In the genomic region with DNA sequence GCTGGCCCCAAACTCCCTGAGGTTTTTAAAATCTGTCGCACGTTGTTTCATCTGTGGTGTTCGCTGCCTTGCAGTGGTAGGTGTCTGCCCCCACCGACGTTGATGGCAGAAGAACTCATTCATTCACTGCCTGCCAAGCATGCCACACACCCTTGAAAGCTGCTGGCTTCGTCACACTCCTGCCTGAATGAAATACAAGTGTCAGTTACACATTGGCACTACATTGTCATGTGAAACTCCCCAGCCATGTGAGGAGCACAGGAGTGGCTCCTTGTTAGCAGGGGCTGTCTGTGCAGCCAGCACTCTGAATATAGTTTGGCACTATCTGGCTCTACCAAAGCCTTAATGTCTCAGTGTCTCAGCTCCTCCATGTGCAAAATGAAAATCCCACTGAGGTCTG, we compare ENCODE assay signal across 22 mouse cellular contexts.
DNase-seq lines count a peak whose midpoint lies in the region; ATAC-seq and TF ChIP-seq lines count a peak whose summit lies in the region.
"Had no signal": no experiment of that assay in that cellular context is flagged by ENCODE, and none has a peak within 500 bp of the region (broad histone marks: within the 10 kb centered on the region; RNA-seq: fewer than 3 reads in every experiment).

No protein-coding gene starts in this region.

- H3K9ac ChIP-seq in forebrain, embryonic 15.5 days (replicated peaks) = no peak overlapping the region
- H3K9ac ChIP-seq in forebrain, postnatal 0 days = no peak overlapping the region
- H3K9ac ChIP-seq: heart, embryonic 15.5 days; intestine, embryonic 15.5 days; kidney, embryonic 15.5 days had no signal

- H3K27ac ChIP-seq in forebrain, embryonic 15.5 days (replicated peaks) = no peak overlapping the region
- no peak overlapping the region for H3K27ac ChIP-seq in forebrain, embryonic 10.5 days
- H3K27ac ChIP-seq in forebrain, postnatal 0 days (ENCODE audit: low read depth, low read length) = no peak overlapping the region
- H3K27ac ChIP-seq: embryonic facial prominence, embryonic 10.5 days; heart, embryonic 15.5 days; intestine, embryonic 15.5 days; kidney, embryonic 15.5 days had no signal

- WGBS in forebrain, embryonic 15.5 days = 37% methylated on average over 6 of the region's 6 CpGs
- 82% methylated on average over 6 of the region's 6 CpGs for WGBS in forebrain, embryonic 10.5 days
- 27% methylated on average over 6 of the region's 6 CpGs for WGBS in forebrain, postnatal 0 days

- no peaks in the 10 kb centered on the region for H3K27me3 ChIP-seq in forebrain, embryonic 15.5 days
- H3K27me3 ChIP-seq in forebrain, embryonic 10.5 days (ENCODE audit: poor library complexity, severe bottlenecking) = no peaks in the 10 kb centered on the region
- H3K27me3 ChIP-seq in forebrain, postnatal 0 days (ENCODE audit: insufficient read depth, low read length) = no peaks in the 10 kb centered on the region
- H3K27me3 ChIP-seq: heart, embryonic 15.5 days; intestine, embryonic 15.5 days; kidney, embryonic 15.5 days had no signal

- TF ChIP-seq POLR2A in brain, embryonic 14.5 days (IDR thresholded peaks at IDR 0.05; ENCODE audit: borderline replicate concordance, extremely low read depth, insufficient read depth, insufficient read length, poor library complexity, severe bottlenecking) = no peak

- H3K36me3 ChIP-seq in forebrain, embryonic 15.5 days = no peaks in the 10 kb centered on the region
- H3K36me3 ChIP-seq in forebrain, embryonic 10.5 days (replicated peaks) = no peaks in the 10 kb centered on the region
- no peaks in the 10 kb centered on the region for H3K36me3 ChIP-seq in forebrain, postnatal 0 days (ENCODE audit: insufficient read depth)
- H3K36me3 ChIP-seq: embryonic facial prominence, embryonic 10.5 days; G1E; heart, embryonic 15.5 days; intestine, embryonic 15.5 days; kidney, embryonic 15.5 days had no signal

- no peak overlapping the region for H3K4me3 ChIP-seq in forebrain, embryonic 15.5 days
- no peak overlapping the region for H3K4me3 ChIP-seq in forebrain, embryonic 10.5 days
- H3K4me3 ChIP-seq in forebrain, postnatal 0 days (ENCODE audit: low read depth, low read length) = no peak overlapping the region
- H3K4me3 ChIP-seq: embryonic facial prominence, embryonic 10.5 days; erythroblast, embryonic 14.5 days; heart, embryonic 15.5 days; intestine, embryonic 15.5 days; kidney, embryonic 15.5 days had no signal

- peak; percentile 60; the same call in 1 of the 2 replicates for ATAC-seq in forebrain, embryonic 15.5 days (replicated peaks)
- ATAC-seq in forebrain, postnatal 0 days = peak; percentile 87
- ATAC-seq: CD4-positive, CD25-positive, alpha-beta regulatory T cell, adult 4 months; intestine, embryonic 15.5 days had no signal

- no peaks in the 10 kb centered on the region for H3K9me3 ChIP-seq in forebrain, embryonic 15.5 days
- no peaks in the 10 kb centered on the region for H3K9me3 ChIP-seq in forebrain, embryonic 10.5 days
- no peaks in the 10 kb centered on the region for H3K9me3 ChIP-seq in forebrain, postnatal 0 days (ENCODE audit: low read length)
- H3K9me3 ChIP-seq: embryonic facial prominence, embryonic 10.5 days; G1E; heart, embryonic 15.5 days; intestine, embryonic 15.5 days; kidney, embryonic 15.5 days had no signal

- intact Hi-C loops in heart, postnatal 10 days (cut with DNase I) = no loop called here
- intact Hi-C loops in heart, postnatal 25 days (cut with DNase I) = no loop called here

- H3K4me2 ChIP-seq in forebrain, embryonic 15.5 days (replicated peaks) = no peak overlapping the region
- H3K4me2 ChIP-seq in forebrain, postnatal 0 days (ENCODE audit: low read depth) = no peak overlapping the region
- H3K4me2 ChIP-seq: heart, embryonic 11.5 days; heart, embryonic 15.5 days; intestine, embryonic 15.5 days; kidney, embryonic 15.5 days had no signal

- DNase-seq in forebrain, embryonic 10.5 days (ENCODE audit: extremely low spot score, low spot score) = no peak
- peak; percentile 15 for DNase-seq in heart, postnatal 10 days
- no peak for DNase-seq in heart, postnatal 25 days (ENCODE audit: low spot score)
- DNase-seq in brain, embryonic 14.5 days (ENCODE audit: low read depth) = peak; percentile 80
- no peak for DNase-seq in forebrain, postnatal 0 days
- DNase-seq in B cell, adult 2 months = no peak
- DNase-seq: adrenal gland, adult 8-10 months; adrenal gland, postnatal 36 days; cerebellum, adult 11-12 months; cerebellum, adult 9-11 months; gastrocnemius, postnatal 10 days; kidney, adult 2 months; kidney, postnatal 14 days had no signal

- TF ChIP-seq CTCF in brain, embryonic 14.5 days (IDR thresholded peaks at IDR 0.05; ENCODE audit: borderline replicate concordance, extremely low read depth, insufficient read depth, insufficient read length) = no peak
- no peak for TF ChIP-seq CTCF in forebrain, postnatal 0 days (IDR thresholded peaks at IDR 0.05; ENCODE audit: low read depth)

- peaks cover 13% of the 10 kb centered on the region for H3K4me1 ChIP-seq in forebrain, embryonic 15.5 days
- peaks cover 15% of the 10 kb centered on the region for H3K4me1 ChIP-seq in forebrain, embryonic 10.5 days
- peaks cover 6% of the 10 kb centered on the region; the same call in 1 of the 2 replicates for H3K4me1 ChIP-seq in forebrain, postnatal 0 days (ENCODE audit: insufficient read depth)
- H3K4me1 ChIP-seq: embryonic facial prominence, embryonic 10.5 days; heart, embryonic 15.5 days; intestine, embryonic 15.5 days had no signal

Comparison
In these comparisons a context has a peak if more than half of its experiments do, and no peak if none do; other contexts are left out.
1. DNase-seq: peak in heart, postnatal 10 days (2 of 2) and brain, embryonic 14.5 days (single experiment); none in forebrain, embryonic 10.5 days (single experiment), heart, postnatal 25 days (single experiment), forebrain, postnatal 0 days (single experiment) and B cell, adult 2 months (0 of 2).